Mouse (Mus musculus): ENCODE results near the gene Cntrl. TPM values are rescaled to one million over a fixed set of nuclear protein-coding genes. Genes with fewer than 3 reads are reported as not detected.

Gene Cntrl
- total RNA-seq, 1 experiment from 2014 or later = 252 TPM

DNA sequence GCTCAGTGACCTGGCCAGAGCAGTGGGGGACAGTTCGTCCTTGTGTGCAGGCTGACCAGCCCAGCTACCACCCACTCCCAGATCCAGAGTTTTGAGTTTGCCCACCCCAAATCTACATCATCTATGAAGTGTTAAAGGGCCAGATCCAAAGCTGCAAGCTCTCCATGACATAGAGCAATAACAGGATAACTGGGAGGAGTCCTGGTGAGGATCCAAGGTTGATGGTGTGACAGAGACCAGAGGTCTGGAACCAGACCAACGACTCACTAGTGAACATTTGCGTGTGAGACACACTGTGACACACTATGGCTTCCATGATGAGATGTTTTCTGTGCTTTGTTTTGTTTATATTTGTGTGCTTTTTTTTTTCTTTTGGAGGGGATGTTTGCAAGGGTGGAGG, 98.8 kb downstream of the Cntrl start:
- ATAC-seq (ENCODE audit: extremely low read depth, insufficient number of reproducible peaks, low FRiP score, poor library complexity, severe bottlenecking) = no peak

DNA sequence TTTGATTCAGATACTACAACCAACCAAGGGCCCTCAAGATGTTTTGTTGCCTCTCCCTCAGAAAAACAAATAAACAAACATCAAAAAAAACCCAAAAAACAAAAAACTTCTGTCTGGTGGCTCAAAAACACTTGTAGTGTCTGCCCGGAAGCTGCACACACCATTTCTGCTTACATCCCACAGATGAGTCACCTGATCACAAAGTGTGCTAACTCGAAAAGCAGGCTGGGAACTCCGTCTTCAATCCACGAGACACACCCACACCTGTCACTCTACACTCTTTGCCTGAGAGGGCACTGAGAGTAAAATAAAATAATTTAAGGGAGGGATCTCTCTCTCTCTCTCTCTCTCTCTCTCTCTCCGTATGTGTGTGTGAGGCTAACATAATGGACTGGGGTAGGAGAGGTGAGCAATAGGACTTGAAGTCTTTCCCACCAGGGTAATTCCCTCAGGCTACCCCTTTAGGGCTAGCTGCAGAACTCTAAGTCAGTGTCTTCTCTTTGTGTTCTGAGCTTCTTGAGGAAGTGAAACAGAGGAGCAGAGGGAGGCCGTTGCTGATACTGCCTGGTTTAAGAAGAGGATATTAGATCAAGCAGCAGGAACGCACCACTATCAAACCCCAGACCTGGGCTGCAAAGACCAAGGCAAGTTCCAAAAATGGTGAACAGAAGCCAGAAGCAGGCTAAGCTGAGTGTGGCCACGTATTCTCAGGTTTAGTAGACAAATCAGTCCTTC, 99.8 kb downstream of the Cntrl start:
- peak; percentile 62 for ATAC-seq (ENCODE audit: extremely low read depth, insufficient number of reproducible peaks, low FRiP score, poor library complexity, severe bottlenecking)

DNA sequence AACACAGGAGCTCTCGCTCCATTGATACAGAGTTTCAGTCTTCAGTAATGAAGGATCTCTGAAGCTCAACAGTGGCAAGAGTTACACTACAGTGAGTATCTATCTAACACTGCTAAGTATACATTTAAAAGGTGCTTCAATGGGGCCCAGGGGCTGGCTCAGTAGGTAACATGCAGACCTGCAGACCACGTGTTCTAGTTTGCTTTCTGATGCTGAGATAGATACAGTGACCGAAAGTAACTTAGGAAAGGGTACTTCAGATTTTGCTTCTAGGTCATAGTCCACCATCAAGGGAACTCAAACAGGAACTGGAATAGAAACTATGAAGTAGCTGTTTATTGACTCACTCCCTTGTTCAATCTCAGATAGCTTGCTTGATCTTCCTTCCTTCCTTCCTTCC, 102.4 kb downstream of the Cntrl start:
- no peak for ATAC-seq (ENCODE audit: extremely low read depth, insufficient number of reproducible peaks, low FRiP score, poor library complexity, severe bottlenecking)

DNA sequence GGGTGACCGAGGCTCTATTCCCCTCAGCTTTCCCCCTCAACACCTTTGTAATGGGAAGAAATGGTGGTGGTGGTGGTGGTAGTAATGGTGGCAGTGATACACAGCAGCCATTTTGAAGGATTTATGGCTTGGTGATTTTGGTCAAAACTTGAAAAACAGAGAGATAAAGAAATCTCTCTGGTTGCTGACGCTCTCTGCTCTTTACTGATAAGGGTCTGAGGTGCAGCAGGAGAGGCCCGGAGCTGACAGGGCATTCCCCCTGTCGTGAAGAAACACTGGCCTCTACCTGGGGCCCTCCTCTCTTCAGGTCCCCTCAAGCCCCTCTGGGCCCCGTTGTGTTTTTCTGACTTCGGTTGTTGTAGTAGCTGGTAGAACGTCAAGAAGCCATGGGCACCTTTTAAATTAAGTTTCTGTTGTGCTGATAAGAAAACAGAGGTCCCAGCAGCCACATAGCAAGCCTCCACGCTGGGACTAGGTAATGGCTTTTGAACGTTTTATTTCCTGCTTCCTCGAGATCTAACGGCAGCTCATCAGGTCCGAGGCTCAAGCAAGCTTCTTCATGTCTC, 104.1 kb downstream of the Cntrl start:
- no peak for ATAC-seq (ENCODE audit: extremely low read depth, insufficient number of reproducible peaks, low FRiP score, poor library complexity, severe bottlenecking)

DNA sequence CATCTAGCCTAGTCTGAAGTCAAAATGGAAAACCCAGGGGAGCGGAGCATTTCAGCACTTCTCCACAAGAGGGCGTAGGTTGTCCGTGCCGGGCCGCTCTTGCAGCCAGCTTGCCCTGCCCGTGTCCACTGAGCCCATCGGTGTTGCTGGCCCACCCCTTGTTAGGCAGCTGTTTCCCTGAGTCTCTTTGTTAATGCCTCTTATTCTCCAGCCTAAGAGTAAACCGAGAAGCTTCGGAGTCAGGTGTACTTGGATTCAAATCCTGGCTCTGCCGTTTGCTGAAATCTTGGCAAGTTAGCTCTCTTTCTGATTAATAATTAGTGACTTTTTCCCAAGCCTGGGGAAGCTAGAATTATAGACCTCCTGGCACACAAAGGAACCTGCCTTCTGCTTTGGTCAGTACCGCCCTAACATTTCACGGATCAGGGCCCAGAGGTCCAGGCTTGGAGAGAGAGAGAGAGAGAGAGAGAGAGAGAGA, 105.6 kb downstream of the Cntrl start:
- ATAC-seq (ENCODE audit: extremely low read depth, insufficient number of reproducible peaks, low FRiP score, poor library complexity, severe bottlenecking) = peak; percentile 80

DNA sequence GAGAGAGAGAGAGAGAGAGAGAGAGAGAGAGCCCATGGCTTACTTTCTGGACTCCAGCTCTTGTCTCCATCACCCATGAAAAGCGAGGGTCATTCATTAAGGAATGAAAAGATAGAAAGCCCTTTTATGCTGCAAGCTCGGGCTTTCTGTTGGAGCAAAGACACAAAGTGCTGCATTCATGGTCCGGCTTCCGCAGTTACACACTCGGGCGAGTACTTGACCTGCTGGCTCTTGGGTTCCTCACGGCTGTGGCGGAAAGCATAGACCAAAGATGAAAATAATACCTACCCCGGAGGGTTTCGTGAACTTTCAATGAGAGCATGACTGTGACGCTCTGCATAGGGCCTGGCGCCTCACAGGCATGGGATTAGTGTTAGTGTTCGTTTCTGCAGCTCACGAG, 106.1 kb downstream of the Cntrl start:
- ATAC-seq (ENCODE audit: extremely low read depth, insufficient number of reproducible peaks, low FRiP score, poor library complexity, severe bottlenecking) = no peak

DNA sequence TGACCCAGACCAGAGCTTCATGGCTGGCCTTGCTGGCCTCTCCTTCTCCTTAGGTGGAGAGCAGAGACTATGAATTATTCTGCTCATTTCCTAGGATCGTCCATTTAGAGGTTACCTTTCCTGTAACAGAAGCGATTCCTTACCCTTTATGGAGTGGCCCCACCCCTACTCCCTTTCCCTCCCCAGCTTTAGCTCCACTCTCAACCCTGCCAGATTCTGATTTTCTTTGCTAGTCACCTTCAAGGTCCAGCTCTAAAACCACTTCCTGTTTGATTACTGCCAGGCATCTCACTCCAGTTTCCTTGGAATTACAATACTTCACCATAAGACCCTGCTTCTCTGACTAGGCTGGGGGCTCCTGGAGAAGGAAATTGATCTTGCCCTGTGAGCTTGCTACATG, 107.4 kb downstream of the Cntrl start:
- no peak for ATAC-seq (ENCODE audit: extremely low read depth, insufficient number of reproducible peaks, low FRiP score, poor library complexity, severe bottlenecking)

DNA sequence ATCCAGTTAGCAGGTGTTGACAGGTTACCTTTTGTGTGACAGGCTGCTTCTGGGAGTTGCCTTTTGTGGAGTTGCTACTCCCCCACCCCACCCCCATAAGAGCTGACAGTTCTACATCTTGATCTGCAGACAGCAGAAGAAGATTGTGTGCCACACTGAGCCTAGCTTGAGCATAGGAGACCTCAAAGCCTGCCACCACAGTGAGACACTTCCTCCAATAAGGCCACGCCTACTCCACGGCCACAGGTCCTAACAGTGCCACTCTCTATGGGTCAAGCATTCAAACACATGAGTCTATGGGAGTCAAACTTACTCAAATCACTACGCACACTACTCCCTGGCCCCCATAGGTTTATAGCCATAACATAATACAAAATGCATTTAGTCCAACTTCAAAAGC, 109.4 kb downstream of the Cntrl start:
- ATAC-seq (ENCODE audit: extremely low read depth, insufficient number of reproducible peaks, low FRiP score, poor library complexity, severe bottlenecking) = no peak

DNA sequence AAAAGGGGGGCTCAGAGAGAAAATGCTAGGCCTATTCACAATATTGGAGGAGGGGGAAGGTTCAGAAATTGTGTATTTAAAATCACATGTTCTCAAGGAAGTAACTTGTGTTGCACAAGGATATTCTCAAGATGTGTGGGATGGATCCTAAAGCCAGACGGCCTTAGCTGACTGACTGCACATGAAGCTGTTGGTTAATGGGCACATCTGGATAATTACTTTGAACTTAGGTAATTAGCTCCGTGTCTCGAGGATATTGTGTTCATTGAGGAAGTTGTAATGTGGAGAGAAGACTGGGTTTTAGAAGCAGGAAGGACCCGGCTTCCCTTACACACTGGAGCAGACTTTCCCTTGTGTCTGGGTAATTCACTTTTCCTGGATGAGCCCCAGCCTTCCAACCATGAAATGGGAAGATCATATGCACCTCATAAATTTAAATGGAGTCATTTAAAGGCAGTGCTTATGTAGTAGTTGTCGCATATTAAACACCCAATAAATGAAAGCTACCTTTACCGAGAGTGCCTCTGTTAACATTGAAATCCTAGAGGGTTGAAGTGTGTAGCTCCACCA, 113.6 kb downstream of the Cntrl start:
- ATAC-seq (ENCODE audit: extremely low read depth, insufficient number of reproducible peaks, low FRiP score, poor library complexity, severe bottlenecking) = no peak

DNA sequence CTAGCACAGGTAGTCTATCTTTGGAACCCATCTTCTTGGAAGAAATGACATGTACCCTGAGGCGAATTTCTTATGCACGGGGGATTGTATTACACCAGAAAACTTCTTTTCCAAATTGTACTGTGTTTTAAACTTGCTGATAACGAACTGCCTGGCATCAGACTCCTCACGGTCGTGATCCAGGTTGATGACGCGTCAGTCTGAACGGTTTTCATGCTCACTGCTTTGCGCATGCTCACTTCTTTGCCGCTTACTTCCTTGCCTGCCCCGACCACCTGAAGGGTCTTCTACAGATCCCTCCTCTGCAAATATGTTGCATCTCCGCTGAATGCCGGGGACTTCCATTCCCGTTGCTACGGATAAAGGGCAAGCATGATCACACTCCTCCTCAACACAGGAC, 115.0 kb downstream of the Cntrl start:
- no peak for ATAC-seq (ENCODE audit: extremely low read depth, insufficient number of reproducible peaks, low FRiP score, poor library complexity, severe bottlenecking)

DNA sequence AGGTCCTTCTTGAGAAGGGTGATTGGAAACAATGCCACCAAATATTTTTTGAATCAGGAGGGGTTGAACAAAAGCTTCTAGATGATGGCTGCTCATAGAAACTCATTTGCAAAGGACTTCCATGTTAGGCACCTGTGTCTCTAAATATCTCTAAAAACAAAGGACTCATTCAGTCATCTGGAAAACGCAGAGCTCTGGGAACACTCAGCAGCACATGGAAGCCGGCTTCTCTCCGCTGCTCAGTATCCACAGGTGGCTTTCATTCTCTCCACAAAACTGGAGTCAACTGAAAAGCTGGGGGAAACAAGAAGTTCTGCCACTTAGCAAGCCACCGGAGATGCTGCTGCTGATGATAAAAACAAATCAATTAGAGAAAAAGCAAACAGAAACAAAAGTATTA, 118.9 kb downstream of the Cntrl start:
- no peak for ATAC-seq (ENCODE audit: extremely low read depth, insufficient number of reproducible peaks, low FRiP score, poor library complexity, severe bottlenecking)

Other genes starting within 250 kb of the Cntrl start
- gene Cutal, start 235.1 kb upstream of the Cntrl start, total RNA-seq (2017) = not detected in 2 replicates
- 17.1 and 17.7 TPM in 2 replicates for gene Psmd5, start 234.5 kb upstream of the Cntrl start, total RNA-seq (2017)
- 3.9 and 5.1 TPM in 2 replicates for gene Phf19, start 195.5 kb upstream of the Cntrl start, total RNA-seq (2017)
- gene Traf1, start 147.7 kb upstream of the Cntrl start, total RNA-seq (2017) = 31.1 and 31.3 TPM in 2 replicates
- not detected in 2 replicates for gene Hc, start 48.1 kb upstream of the Cntrl start, total RNA-seq (2017)
- gene AI182371, start 7.9 kb upstream of the Cntrl start, total RNA-seq (2017) = 1.7 and 2.7 TPM in 2 replicates
- 215 and 295 TPM in 2 replicates for gene Rab14, start 91.6 kb downstream of the Cntrl start, total RNA-seq (2017)
- 187 and 197 TPM in 2 replicates for gene Gsn, start 146.9 kb downstream of the Cntrl start, total RNA-seq (2017)
- 14.0 and 15.0 TPM in 2 replicates for gene Stom, start 227.5 kb downstream of the Cntrl start, total RNA-seq (2017)

All from neutrophil, adult 5-6 weeks (primary cell).